Mouse (Mus musculus) MEL (cell line): ENCODE data around the gene Entpd5. TPM values are rescaled to one million over a fixed set of nuclear protein-coding genes. Genes with fewer than 3 reads are reported as not detected.

Experiments
- DNase-seq: peaks from one replicate; pipeline ENCODE4 v3.0.0; 2011; ENCODE audit warnings: low read depth, low spot score
- H3K27ac ChIP-seq: 2 replicates; pipeline ENCODE4 v1.5.1; 2012; ENCODE audit warnings: low read depth, mild to moderate bottlenecking, control low read depth, low read length, moderate library complexity; ENCODE audit not compliant: control insufficient read depth
- H3K27me3 ChIP-seq, 2 experiments: fragments of 150-350 bp in 1 of 2; sonication (generic) in 1 of 2; 2 replicates each; pipeline ENCODE4 v1.6.1; 2012; ENCODE audit warnings: low read length in 2 of 2, mild to moderate bottlenecking in 2 of 2, improper control_type of control experiment in 1 of 2, moderate library complexity in 1 of 2; ENCODE audit not compliant: insufficient read depth in 2 of 2, control insufficient read depth in 1 of 2
- H3K36me3 ChIP-seq, 2 experiments: 2 replicates each; pipeline ENCODE4 v1.6.1; 2012 to 2014; ENCODE audit warnings: low read length in 2 of 2, improper control_type of control experiment in 1 of 2, inconsistent platforms in 1 of 2, mild to moderate bottlenecking in 1 of 2; ENCODE audit not compliant: insufficient read depth in 2 of 2, control insufficient read depth in 1 of 2
- H3K4me1 ChIP-seq, 2 experiments: fragments of 150-350 bp in 1 of 2; sonication (generic) in 1 of 2; 2 replicates each; pipeline ENCODE4 v1.6.1; 2012; ENCODE audit warnings: low read length in 2 of 2, improper control_type of control experiment in 1 of 2, mild to moderate bottlenecking in 1 of 2; ENCODE audit not compliant: insufficient read depth in 2 of 2, control insufficient read depth in 1 of 2
- H3K4me3 ChIP-seq, 2 experiments: fragments of 150-350 bp in 1 of 2; sonication (generic) in 1 of 2; 2 replicates each; pipeline ENCODE4 v1.5.1; 2012; ENCODE audit warnings: low read depth in 2 of 2, low read length in 2 of 2, mild to moderate bottlenecking in 2 of 2, moderate library complexity in 2 of 2, control low read depth in 1 of 2, improper control_type of control experiment in 1 of 2; ENCODE audit not compliant: control insufficient read depth in 1 of 2, insufficient read depth in 1 of 2
- H3K79me2 ChIP-seq: 2 replicates; pipeline ENCODE4 v1.6.1; 2012; ENCODE audit warnings: mild to moderate bottlenecking, low read length, moderate library complexity; ENCODE audit not compliant: control insufficient read depth, poor library complexity, insufficient read depth
- H3K9ac ChIP-seq: 2 replicates; pipeline ENCODE4 v1.6.1; 2012; ENCODE audit warnings: low read depth, mild to moderate bottlenecking, control low read depth, low read length, moderate library complexity; ENCODE audit not compliant: control insufficient read depth, poor library complexity, severe bottlenecking
- H3K9me3 ChIP-seq: fragments of 150-350 bp; sonication (generic); replicated peaks from 2 replicates; pipeline ENCODE4 v1.6.1; 2012; ENCODE audit warnings: mild to moderate bottlenecking, low read length, improper control_type of control experiment, moderate library complexity; ENCODE audit not compliant: insufficient read depth
- BHLHE40 ChIP-seq: IDR thresholded peaks from 2 replicates; pipeline ENCODE4 v1.6.1; 2012; ENCODE audit warnings: low read depth, mild to moderate bottlenecking, inconsistent platforms, low read length, improper control_type of control experiment, borderline replicate concordance
- CHD2 ChIP-seq: IDR thresholded peaks from 2 replicates; pipeline ENCODE4 v1.6.1; 2011; ENCODE audit warnings: low read length, improper control_type of control experiment
- ELF1 ChIP-seq: IDR thresholded peaks from 2 replicates; pipeline ENCODE4 v1.6.1; 2014; ENCODE audit warnings: low read depth, mild to moderate bottlenecking, inconsistent platforms, low read length, improper control_type of control experiment, moderate library complexity
- ETS1 ChIP-seq: IDR thresholded peaks from 2 replicates; pipeline ENCODE4 v1.6.1; 2012; ENCODE audit warnings: low read depth, mild to moderate bottlenecking, inconsistent platforms, low read length, improper control_type of control experiment, moderate library complexity
- JUND ChIP-seq: IDR thresholded peaks from 2 replicates; pipeline ENCODE4 v1.6.1; 2011; ENCODE audit warnings: low read depth, mild to moderate bottlenecking, improper control_type of control experiment, low read length
- KAT2A ChIP-seq: conservative IDR thresholded peaks from 2 replicates; pipeline ENCODE4 v1.6.1; 2012; ENCODE audit warnings: low read depth, low read length, improper control_type of control experiment, inconsistent platforms
- MAFK ChIP-seq: IDR thresholded peaks from 2 replicates; pipeline ENCODE4 v1.6.1; 2011; ENCODE audit warnings: low read depth, mild to moderate bottlenecking, low read length, improper control_type of control experiment, borderline replicate concordance
- MAZ ChIP-seq: IDR thresholded peaks from 2 replicates; pipeline ENCODE4 v1.6.1; 2012; ENCODE audit warnings: low read depth, mild to moderate bottlenecking, inconsistent platforms, low read length, improper control_type of control experiment
- MEF2A ChIP-seq: IDR thresholded peaks from 2 replicates; pipeline ENCODE4 v1.6.1; 2014; ENCODE audit warnings: low read depth, mild to moderate bottlenecking, inconsistent platforms, low read length, improper control_type of control experiment; ENCODE audit not compliant: poor library complexity, insufficient replicate concordance, severe bottlenecking; ENCODE audit errors: extremely low read depth
- MXI1 ChIP-seq: IDR thresholded peaks from 2 replicates; pipeline ENCODE4 v1.6.1; 2011; ENCODE audit warnings: mild to moderate bottlenecking, low read depth, low read length, improper control_type of control experiment
- MYB ChIP-seq: IDR thresholded peaks from 2 replicates; pipeline ENCODE4 v1.6.1; 2011; ENCODE audit warnings: mild to moderate bottlenecking, low read depth, low read length, improper control_type of control experiment
- NELFE ChIP-seq: IDR thresholded peaks from 2 replicates; pipeline ENCODE4 v1.6.1; 2011; ENCODE audit warnings: low read depth, low read length, improper control_type of control experiment
- NRF1 ChIP-seq: IDR thresholded peaks from 2 replicates; pipeline ENCODE4 v1.6.1; 2014; ENCODE audit warnings: low read depth, mild to moderate bottlenecking, inconsistent platforms, low read length, improper control_type of control experiment, moderate library complexity; ENCODE audit not compliant: poor library complexity, insufficient read depth, severe bottlenecking
- POLR2A ChIP-seq, 2 experiments: IDR thresholded peaks; 2 replicates each; pipeline ENCODE4 v1.6.1; 2011 to 2012; ENCODE audit warnings: low read length in 2 of 2, mild to moderate bottlenecking in 2 of 2, control low read depth in 1 of 2, improper control_type of control experiment in 1 of 2, low read depth in 1 of 2, moderate library complexity in 1 of 2; ENCODE audit not compliant: control insufficient read depth in 1 of 2, insufficient read depth in 1 of 2, poor library complexity in 1 of 2
- POLR2AphosphoS5 ChIP-seq: IDR thresholded peaks from 2 replicates; pipeline ENCODE4 v1.6.1; 2012; ENCODE audit warnings: low read depth, borderline replicate concordance, mild to moderate bottlenecking, inconsistent platforms, low read length, moderate library complexity, mixed read lengths
- RAD21 ChIP-seq: IDR thresholded peaks from 2 replicates; pipeline ENCODE4 v1.6.1; 2011; ENCODE audit warnings: mild to moderate bottlenecking, low read depth, low read length, improper control_type of control experiment
- SIN3A ChIP-seq: IDR thresholded peaks from 2 replicates; pipeline ENCODE4 v1.6.1; 2012; ENCODE audit warnings: low read length, improper control_type of control experiment, inconsistent platforms
- SMC3 ChIP-seq: IDR thresholded peaks from 2 replicates; pipeline ENCODE4 v1.6.1; 2011; ENCODE audit warnings: low read depth, low read length, improper control_type of control experiment
- UBTF ChIP-seq: IDR thresholded peaks from 2 replicates; pipeline ENCODE4 v1.6.1; 2012; ENCODE audit warnings: low read depth, mild to moderate bottlenecking, inconsistent platforms, low read length, improper control_type of control experiment, moderate library complexity, borderline replicate concordance; ENCODE audit not compliant: insufficient read depth
- USF2 ChIP-seq, 2 experiments: IDR thresholded peaks; 2 replicates each; pipeline ENCODE4 v1.6.1; 2011 to 2012; ENCODE audit warnings: improper control_type of control experiment in 2 of 2, low read length in 2 of 2, borderline replicate concordance in 1 of 2, inconsistent platforms in 1 of 2, low read depth in 1 of 2, mild to moderate bottlenecking in 1 of 2; ENCODE audit not compliant: insufficient read depth in 1 of 2
- ZC3H11A ChIP-seq: IDR thresholded peaks from 2 replicates; pipeline ENCODE4 v1.6.1; 2012; ENCODE audit warnings: low read depth, mild to moderate bottlenecking, inconsistent platforms, low read length, improper control_type of control experiment
- ZKSCAN1 ChIP-seq: IDR thresholded peaks from 2 replicates; pipeline ENCODE4 v1.6.1; 2012; ENCODE audit warnings: low read depth, mild to moderate bottlenecking, inconsistent platforms, low read length, improper control_type of control experiment, moderate library complexity
- ZMIZ1 ChIP-seq: IDR thresholded peaks from 2 replicates; pipeline ENCODE4 v1.6.1; 2012; ENCODE audit warnings: low read depth, mild to moderate bottlenecking, inconsistent platforms, low read length, improper control_type of control experiment, moderate library complexity
- ZNF384 ChIP-seq: IDR thresholded peaks from 2 replicates; pipeline ENCODE4 v1.6.1; 2012; ENCODE audit warnings: low read depth, mild to moderate bottlenecking, inconsistent platforms, low read length, improper control_type of control experiment
- polyA plus RNA-seq, 2 experiments: library from polyadenylated mRNA; stranded (reverse) in 1 of 2; unstranded in 1 of 2; fragments of >175 nt in 1 of 2; fragments of >200 nt in 1 of 2; gene quantifications; 2 replicates each; pipeline versions ENCODE4 v1.2.1 to v1.2.4; 2012; ENCODE audit warnings: low replicate concordance in 2 of 2, low read depth in 1 of 2; ENCODE audit not compliant: insufficient read length in 2 of 2, insufficient read depth in 1 of 2, missing spikeins in 1 of 2
- total RNA-seq: library from RNA; depleted of rRNA; stranded (reverse); fragments of 300-350 nt; gene quantifications from 2 replicates; pipeline ENCODE4 v1.2.3, GENCODE M21; 2012

Entpd5 gene
- total and polyA plus RNA-seq, 3 experiments, result 5.7 to 12.8 TPM; not detected in 1

DNA sequence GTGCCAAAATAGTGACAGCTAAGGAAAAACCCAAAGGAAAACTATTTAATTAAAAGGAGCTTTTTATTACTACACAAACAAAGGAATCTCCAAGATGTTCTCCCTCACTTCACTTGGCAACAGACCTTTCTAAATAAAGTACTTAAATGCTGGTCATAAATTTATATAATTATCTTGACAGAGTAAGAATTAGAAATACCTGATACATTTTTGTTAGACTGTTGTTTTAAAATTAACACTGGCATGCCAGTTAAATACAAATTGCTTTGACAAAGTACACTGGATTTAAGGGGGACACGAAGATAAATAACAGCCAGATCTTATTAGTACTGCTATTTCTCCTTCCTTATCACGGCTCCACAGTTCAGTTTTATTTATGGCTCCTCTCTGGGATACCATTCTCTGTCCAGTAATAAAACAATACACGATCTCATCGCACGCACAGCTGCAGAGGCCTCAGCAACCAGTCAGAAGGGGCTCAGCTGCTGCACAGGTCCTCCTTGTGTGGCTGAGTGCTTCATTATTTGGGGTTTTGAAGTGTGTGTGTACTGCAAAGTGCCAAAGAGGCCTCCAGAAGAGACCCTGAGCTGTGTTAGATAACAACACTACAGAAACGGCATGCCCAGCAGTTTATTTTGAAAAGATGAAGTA is 34.9 kb downstream of the Entpd5 start:
- TF ChIP-seq NRF1 (no peak), POLR2AphosphoS5 (no peak), MEF2A (no peak), CHD2 (no peak), USF2 (IDR thresholded peaks at IDR 0.05; ENCODE audit: borderline replicate concordance in 1 of 2, insufficient read depth in 1 of 2, low read depth in 1 of 2, low read length in 2 of 2) (no peak), ETS1 (no peak), ZNF384 (no peak), ZMIZ1 (no peak), RAD21 (no peak), ZC3H11A (no peak), MAZ (no peak), ELF1 (no peak), SIN3A (no peak), ZKSCAN1 (no peak), UBTF (no peak), MAFK (no peak), KAT2A (no peak), MXI1 (no peak), JUND (no peak)
- Histone ChIP-seq H3K79me2 (no peaks in the 10 kb centered on the region), H3K4me3 (no peak overlapping the region), H3K27ac (no peak overlapping the region), H3K9me3 (no peaks in the 10 kb centered on the region), H3K36me3 (peaks cover 0 to 4% of the 10 kb centered on the region in 2 experiments; a peak in 1 of 4 replicates), H3K4me1 (no peaks in the 10 kb centered on the region), H3K27me3 (no peaks in the 10 kb centered on the region), H3K9ac (no peak overlapping the region)
- DNase-seq, result no peak

DNA sequence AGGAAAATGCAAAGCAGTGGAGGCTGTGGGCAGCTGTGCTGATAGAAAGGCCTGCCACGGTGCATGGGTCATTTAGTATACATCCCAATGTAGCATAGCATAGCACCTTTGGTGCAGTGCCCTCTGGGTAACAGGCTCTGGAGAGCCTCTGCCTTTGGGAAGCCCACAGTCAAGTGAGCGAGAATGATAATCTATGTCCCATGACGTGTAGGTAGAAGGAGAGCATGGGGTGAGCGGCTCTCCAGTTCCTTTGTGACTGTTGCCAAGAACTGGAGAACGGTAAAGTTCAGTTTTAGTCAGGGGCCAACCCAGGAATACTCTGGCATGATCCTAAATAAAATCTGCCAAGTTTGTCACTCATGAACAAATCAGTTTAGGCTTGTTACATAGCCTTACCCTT is 37.2 kb downstream of the Entpd5 start:
- Histone ChIP-seq H3K27ac (no peak overlapping the region), H3K9ac (no peak overlapping the region), H3K4me1 (no peaks in the 10 kb centered on the region), H3K36me3 (peaks cover 0 to 5% of the 10 kb centered on the region in 2 experiments; a peak in 2 of 4 replicates), H3K9me3 (no peaks in the 10 kb centered on the region), H3K79me2 (0 out of 2 replicates have a peak, but pooled peaks cover 3% of the 10 kb centered on the region), H3K27me3 (no peaks in the 10 kb centered on the region), H3K4me3 (no peak overlapping the region)
- no peak for DNase-seq
- no peak for TF ChIP-seq SMC3
- no peak for TF ChIP-seq BHLHE40
- TF ChIP-seq POLR2A (IDR thresholded peaks at IDR 0.05; ENCODE audit: control insufficient read depth in 1 of 2, insufficient read depth in 1 of 2, low read depth in 1 of 2, low read length in 2 of 2, poor library complexity in 1 of 2), result no peak
- TF ChIP-seq MXI1, result no peak
- no peak for TF ChIP-seq USF2 (IDR thresholded peaks at IDR 0.05; ENCODE audit: borderline replicate concordance in 1 of 2, insufficient read depth in 1 of 2, low read depth in 1 of 2, low read length in 2 of 2)
- no peak for TF ChIP-seq JUND
- TF ChIP-seq NELFE, result no peak
- TF ChIP-seq MYB, result no peak
- no peak for TF ChIP-seq KAT2A
- TF ChIP-seq UBTF, result no peak
